Mouse (Mus musculus): Measurements from ENCODE around the gene Zfpm1.

Gene Zfpm1

GRCm38 (mm10) chr8:122349357-122350297, 67.7 kb downstream of the Zfpm1 start:
- DNase-seq (ENCODE audit: low spot score), result peak; percentile 24

GRCm38 (mm10) chr8:122350309-122351089, 68.6 kb downstream of the Zfpm1 start:
- DNase-seq (ENCODE audit: low spot score), result no peak

- DNase-seq (ENCODE audit: low spot score), result no peak
These were observed 72.2 kb downstream of the Zfpm1 start for GRCm38 (mm10) chr8:122354157-122354556.

GRCm38 (mm10) chr8:122355642-122356606, 74.0 kb downstream of the Zfpm1 start:
- no peak for DNase-seq (ENCODE audit: low spot score)

GRCm38 (mm10) chr8:122357202-122357601, 75.3 kb downstream of the Zfpm1 start:
- DNase-seq (ENCODE audit: low spot score), result no peak

- no peak for DNase-seq (ENCODE audit: low spot score)
These were observed 75.7 kb downstream of the Zfpm1 start for GRCm38 (mm10) chr8:122357641-122358040.

GRCm38 (mm10) chr8:122359111-122359775, 77.3 kb downstream of the Zfpm1 start:
- no peak for DNase-seq (ENCODE audit: low spot score)

- DNase-seq (ENCODE audit: low spot score), result no peak
These were observed 78.9 kb downstream of the Zfpm1 start, which contains the start of gene Trhr2 for GRCm38 (mm10) chr8:122360696-122361416. TSS of gene Trhr2 (minus strand) at chr8:122360746.

- DNase-seq (ENCODE audit: low spot score), result no peak
These were observed 80.3 kb downstream of the Zfpm1 start for GRCm38 (mm10) chr8:122362271-122362670.

- no peak for DNase-seq (ENCODE audit: low spot score)
These were observed 81.0 kb downstream of the Zfpm1 start for GRCm38 (mm10) chr8:122362967-122363366.

- no peak for DNase-seq (ENCODE audit: low spot score)
These were observed 86.6 kb downstream of the Zfpm1 start for GRCm38 (mm10) chr8:122368494-122368893.

GRCm38 (mm10) chr8:122369665-122370064, 87.7 kb downstream of the Zfpm1 start:
- DNase-seq (ENCODE audit: low spot score), result peak; percentile 84

- no peak for DNase-seq (ENCODE audit: low spot score)
These were observed 89.8 kb downstream of the Zfpm1 start for GRCm38 (mm10) chr8:122371706-122372105.

GRCm38 (mm10) chr8:122375320-122375719, 93.4 kb downstream of the Zfpm1 start:
- no peak for DNase-seq (ENCODE audit: low spot score)

GRCm38 (mm10) chr8:122375751-122376364, 93.9 kb downstream of the Zfpm1 start:
- no peak for DNase-seq (ENCODE audit: low spot score)

GRCm38 (mm10) chr8:122376365-122377231, 94.7 kb downstream of the Zfpm1 start, which contains the start of gene Zc3h18:
TSS of gene Zc3h18 (plus strand) at chr8:122376609.
- DNase-seq (ENCODE audit: low spot score), result peak; percentile 100

GRCm38 (mm10) chr8:122383039-122383438, 101.1 kb downstream of the Zfpm1 start:
- DNase-seq (ENCODE audit: low spot score), result no peak

Data from embryo, embryonic 10 days (tissue).